Mouse (Mus musculus): ENCODE measurements at regions not wholly inside any gene's neighbourhood (a gene's known extent, or its start where the extent isn't known, plus 50 kb on each side); places are given as distances from the start of the nearest gene placed in this dataset.

DNA sequence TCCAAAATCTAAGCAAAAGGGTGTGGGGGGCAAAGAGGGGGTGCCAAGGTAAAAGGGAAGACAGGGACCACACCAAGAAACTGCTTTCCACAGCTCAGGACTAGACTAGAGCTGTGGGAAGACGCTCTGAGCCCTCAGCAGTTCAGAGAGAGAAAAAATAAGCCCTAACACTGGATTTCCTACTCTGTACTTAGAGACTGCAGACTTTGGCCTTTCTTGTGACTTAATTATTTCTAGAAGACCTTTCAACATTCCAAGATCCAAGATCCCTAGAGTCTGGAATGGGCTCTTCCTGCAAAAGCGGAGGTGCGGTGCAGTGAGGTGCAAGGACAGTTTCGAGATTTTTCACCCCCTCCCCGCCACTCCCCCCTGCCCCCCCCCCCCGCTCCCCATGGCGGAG, 141.3 kb downstream of the Nkx6-1 start:
- TF ChIP-seq JUND (conservative IDR thresholded peaks at IDR 0.05; ENCODE audit: low read depth, low read length) = no peak
- TF ChIP-seq ZNF384 (IDR thresholded peaks at IDR 0.05; ENCODE audit: low read depth, low read length) = no peak
- no peak for TF ChIP-seq TCF12 (IDR thresholded peaks at IDR 0.05; ENCODE audit: low read depth, low read length)
- TF ChIP-seq MAZ (IDR thresholded peaks at IDR 0.05; ENCODE audit: low read depth, low read length) = no peak
- no peak for TF ChIP-seq TBP (conservative IDR thresholded peaks at IDR 0.05; ENCODE audit: low read depth, low read length)
- no peak overlapping the region for H3K27ac ChIP-seq (ENCODE audit: insufficient read depth, low read depth)
- in situ Hi-C loops (cut with MboI; ENCODE audit: low pct_ligation_motif_present, low pct_unique_long_range_greater_than_20kb, low sequenced_read_pairs) = no loop called here
- no peaks in the 10 kb centered on the region for H3K4me1 ChIP-seq (ENCODE audit: control insufficient read depth in 1 of 2, insufficient read depth in 2 of 2)
- H3K4me3 ChIP-seq (replicated peaks in 1 of 3; ENCODE audit: low read depth in 2 of 3, low read length in 2 of 3, poor library complexity in 1 of 3) = no peak overlapping the region
- no peak overlapping the region for H3K9ac ChIP-seq (ENCODE audit: insufficient read depth, low read depth)
- H3K4me2 ChIP-seq (ENCODE audit: insufficient read depth, low read depth, poor library complexity, severe bottlenecking) = no peak overlapping the region
- H3K36me3 ChIP-seq (replicated peaks in 1 of 2; ENCODE audit: control insufficient read depth in 1 of 2, insufficient read depth in 1 of 2, low read length in 1 of 2) = no peaks in the 10 kb centered on the region
- peaks cover 76% of the 10 kb centered on the region for H3K9me3 ChIP-seq (replicated peaks; ENCODE audit: low read length)
- DNase-seq (ENCODE audit: extremely low read depth) = no peak
- no peaks in the 10 kb centered on the region for H3K27me3 ChIP-seq (replicated peaks)
- dilution Hi-C loops (cut with MboI; ENCODE audit: extremely low pct_ligation_motif_present, extremely low pct_unique_long_range_greater_than_20kb, low sequenced_read_pairs) = no loop called here
- H3K79me2 ChIP-seq (replicated peaks; ENCODE audit: control insufficient read depth, extremely low read depth, insufficient read depth, poor library complexity, severe bottlenecking) = no peaks in the 10 kb centered on the region

DNA sequence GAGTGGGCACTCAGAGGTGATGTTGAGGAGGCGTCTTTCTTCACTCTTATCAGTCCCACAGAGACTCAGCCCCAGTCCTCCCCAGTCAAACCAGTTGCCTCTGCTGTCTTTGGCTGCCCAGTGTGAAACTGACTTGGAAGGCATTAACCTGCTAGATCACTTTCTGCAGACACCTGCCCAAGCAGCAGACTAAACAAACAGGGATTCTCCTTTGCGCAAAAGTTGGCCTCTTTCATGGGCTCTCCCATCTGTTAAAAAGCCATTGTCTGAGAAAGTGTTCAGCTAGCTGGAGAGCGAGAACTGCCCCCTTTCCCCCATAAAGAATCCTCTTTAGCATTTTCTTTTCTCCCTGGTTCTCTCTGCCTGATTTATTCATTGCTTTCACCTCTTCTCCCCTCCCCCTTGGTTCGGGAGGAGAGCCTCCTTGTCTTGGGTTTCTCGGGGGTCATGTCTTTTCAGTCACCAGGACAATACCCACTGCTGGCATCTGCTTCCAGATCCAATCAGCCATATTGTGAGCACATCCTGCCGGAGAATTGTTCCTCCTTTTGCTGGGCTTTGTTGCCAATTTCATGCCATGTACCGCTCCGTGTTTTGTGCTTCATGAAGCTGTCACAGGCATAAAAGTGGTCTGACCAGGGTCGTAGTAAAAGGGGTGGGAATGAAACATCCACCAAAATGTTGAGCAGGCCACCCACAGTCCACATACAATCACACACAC, 143.7 kb downstream of the Nkx6-1 start:
- Histone ChIP-seq H3K27ac (ENCODE audit: insufficient read depth, low read depth) (no peak overlapping the region), H3K27me3 (replicated peaks) (no peaks in the 10 kb centered on the region), H3K9me3 (replicated peaks; ENCODE audit: low read length) (peaks cover 69% of the 10 kb centered on the region), H3K4me3 (replicated peaks in 1 of 3; ENCODE audit: low read depth in 2 of 3, low read length in 2 of 3, poor library complexity in 1 of 3) (no peak overlapping the region), H3K4me2 (ENCODE audit: insufficient read depth, low read depth, poor library complexity, severe bottlenecking) (no peak overlapping the region), H3K9ac (ENCODE audit: insufficient read depth, low read depth) (no peak overlapping the region), H3K79me2 (replicated peaks; ENCODE audit: control insufficient read depth, extremely low read depth, insufficient read depth, poor library complexity, severe bottlenecking) (no peaks in the 10 kb centered on the region), H3K36me3 (replicated peaks in 1 of 2; ENCODE audit: control insufficient read depth in 1 of 2, insufficient read depth in 1 of 2, low read length in 1 of 2) (no peaks in the 10 kb centered on the region), H3K4me1 (ENCODE audit: control insufficient read depth in 1 of 2, insufficient read depth in 2 of 2) (no peaks in the 10 kb centered on the region)
- no peak for TF ChIP-seq HCFC1 (IDR thresholded peaks at IDR 0.05; ENCODE audit: low read depth, low read length)
- no peak for TF ChIP-seq CHD1 (IDR thresholded peaks at IDR 0.05; ENCODE audit: low read depth, low read length)
- TF ChIP-seq JUN (IDR thresholded peaks at IDR 0.05; ENCODE audit: insufficient read depth, low read depth, low read length) = no peak
- no peak for TF ChIP-seq POLR2A (IDR thresholded peaks at IDR 0.05; ENCODE audit: low read depth, low read length)
- TF ChIP-seq ZMIZ1 (IDR thresholded peaks at IDR 0.05; ENCODE audit: low read depth, low read length) = no peak
- TF ChIP-seq RCOR1 (conservative IDR thresholded peaks at IDR 0.05; ENCODE audit: low read depth, low read length) = no peak
- TF ChIP-seq MAZ (IDR thresholded peaks at IDR 0.05; ENCODE audit: low read depth, low read length) = no peak
- no peak for TF ChIP-seq BHLHE40 (IDR thresholded peaks at IDR 0.05; ENCODE audit: low read depth, low read length)
- no peak for TF ChIP-seq POLR2AphosphoS2 (IDR thresholded peaks at IDR 0.05; ENCODE audit: low read depth, low read length)
- no peak for TF ChIP-seq MEF2A (IDR thresholded peaks at IDR 0.05; ENCODE audit: borderline replicate concordance, low read depth, low read length)
- TF ChIP-seq ELF1 (IDR thresholded peaks at IDR 0.05; ENCODE audit: low read depth, low read length) = no peak
- TF ChIP-seq USF2 (conservative IDR thresholded peaks at IDR 0.05; ENCODE audit: low read depth, low read length) = no peak
- no peak for TF ChIP-seq SIN3A (IDR thresholded peaks at IDR 0.05; ENCODE audit: low read length)
- TF ChIP-seq SMC3 (IDR thresholded peaks at IDR 0.05; ENCODE audit: low read depth, low read length) = no peak
- no peak for TF ChIP-seq PAX5 (IDR thresholded peaks at IDR 0.05; ENCODE audit: low read length)
- no peak for TF ChIP-seq TCF12 (IDR thresholded peaks at IDR 0.05; ENCODE audit: low read depth, low read length)
- no peak for TF ChIP-seq CTCF (conservative IDR thresholded peaks at IDR 0.05 in 1 of 2, IDR thresholded peaks at IDR 0.05 in 1 of 2; ENCODE audit: low read depth in 2 of 2, low read length in 2 of 2)
- in situ Hi-C loops (cut with MboI; ENCODE audit: low pct_ligation_motif_present, low pct_unique_long_range_greater_than_20kb, low sequenced_read_pairs) = no loop called here
- dilution Hi-C loops (cut with MboI; ENCODE audit: extremely low pct_ligation_motif_present, extremely low pct_unique_long_range_greater_than_20kb, low sequenced_read_pairs) = no loop called here
- DNase-seq (ENCODE audit: extremely low read depth) = no peak

Measured in CH12.LX (cell line).